Mouse (Mus musculus) layer of hippocampus, postnatal 14 days (tissue): ENCODE data around the gene Mapt. TPM values are rescaled to one million over a fixed set of nuclear protein-coding genes. Genes with fewer than 3 reads are reported as not detected.
"Not testable (repeated sequence)": the region's sequence is repeated elsewhere in the genome, so short reads cannot be mapped to it uniquely, and the experiment has no call there.

ENCODE experiments used
- DNase-seq, 2 experiments: peaks; one replicate each; pipeline ENCODE4 v3.0.0; 2021 to 2022; ENCODE audit warnings: low spot score in 2 of 2, mixed read lengths in 1 of 2
- long read RNA-seq, 2 experiments: library from polyadenylated mRNA; stranded (forward); transcript quantifications; one replicate each; pipeline ENCODE4 v2.0.0; 2021
- total RNA-seq, 2 experiments: library from RNA; stranded (reverse); gene quantifications; 2 replicates each; pipeline ENCODE4 v1.2.3; 2021

Gene Mapt
- 100 to 1,000 TPM; 323 to 343 TPM for total RNA-seq
- long read RNA-seq, experiment 1, full-length matches to known transcripts: 54 of 131 reads
- long read RNA-seq, experiment 1, partial matches to known transcripts: 39 of 131 reads
- long read RNA-seq, experiment 1, other reads (novel, unspliced or antisense): 38 of 131 reads
- long read RNA-seq, experiment 2, full-length matches to known transcripts: 60 of 169 reads
- long read RNA-seq, experiment 2, partial matches to known transcripts: 55 of 169 reads
- long read RNA-seq, experiment 2, other reads (novel, unspliced or antisense): 54 of 169 reads

DNA sequence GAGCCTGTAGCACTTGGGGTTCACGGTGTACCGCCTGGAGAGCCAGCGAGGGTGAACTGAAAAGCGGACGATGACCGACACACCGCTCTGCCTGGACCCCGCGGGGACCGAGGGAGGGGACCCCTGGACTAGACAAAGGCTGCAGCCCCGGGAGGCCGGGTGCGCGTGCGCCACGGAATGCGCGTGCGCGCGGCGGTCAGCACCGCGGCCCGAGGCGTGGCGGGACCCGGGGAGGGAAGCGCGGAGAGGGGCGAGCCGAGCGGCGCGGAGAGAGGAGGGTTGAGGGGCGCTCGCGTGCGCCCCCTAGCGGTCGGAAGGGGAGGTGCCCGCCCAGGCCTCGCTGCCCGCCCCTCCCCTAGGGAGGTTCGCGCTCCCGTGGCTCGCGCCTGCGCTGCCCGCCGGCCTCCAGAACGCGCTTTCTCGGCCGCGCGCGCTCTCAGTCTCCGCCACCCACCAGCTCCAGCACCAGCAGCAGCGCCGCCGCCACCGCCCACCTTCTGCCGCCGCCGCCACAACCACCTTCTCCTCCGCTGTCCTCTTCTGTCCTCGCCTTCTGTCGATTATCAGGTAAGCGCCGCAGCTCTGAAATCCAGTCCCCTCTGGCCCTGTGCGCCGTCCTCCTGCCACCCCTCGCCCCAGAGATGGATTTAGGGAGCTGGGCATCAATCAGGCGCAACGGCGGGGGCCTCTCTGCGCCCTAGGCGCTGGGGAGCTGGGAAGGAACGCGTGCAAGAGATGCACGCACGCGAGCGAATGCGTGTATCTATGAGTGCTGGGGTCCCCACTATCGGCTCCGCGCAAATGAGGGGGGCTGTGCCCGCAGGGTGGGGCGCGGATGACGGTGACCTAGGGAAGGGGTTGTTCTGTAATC, at the start of gene Mapt:
Gene Mapt, plus strand, starts transcription at position 350 of the 871 bp plus-strand sequence.
- DNase-seq: peak; percentile 90 to 92

- no peak for DNase-seq
Measured at GRCm38 (mm10) chr11:104182141-104182540, 49.0 kb upstream of the Mapt start.

GRCm38 (mm10) chr11:104186135-104186836, 44.9 kb upstream of the Mapt start, which contains the start of gene Sppl2c:
TSS of gene Sppl2c (plus strand) at chr11:104186327.
- no peak for DNase-seq

- DNase-seq: no peak
Measured at GRCm38 (mm10) chr11:104186837-104187150, 44.4 kb upstream of the Mapt start.

DNA sequence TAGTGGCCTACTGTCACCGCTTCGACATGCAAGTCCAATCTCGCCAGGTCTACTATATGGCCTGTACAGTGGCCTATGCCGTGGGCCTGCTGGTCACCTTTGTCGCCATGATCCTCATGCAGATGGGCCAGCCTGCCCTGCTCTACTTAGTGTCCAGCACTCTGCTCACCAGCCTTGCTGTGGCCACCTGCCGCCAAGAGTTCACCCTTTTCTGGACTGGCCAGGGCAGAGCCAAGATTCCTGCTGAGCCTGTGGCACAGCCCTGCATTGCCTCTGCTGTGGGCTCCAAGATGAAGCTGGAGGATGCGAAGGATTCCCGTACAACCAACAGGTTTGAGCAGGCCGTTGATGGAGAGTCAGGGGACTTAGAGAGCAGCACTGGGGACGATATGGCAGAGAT, 43.4 kb upstream of the Mapt start:
- DNase-seq: no peak

- no peak for DNase-seq
Measured at GRCm38 (mm10) chr11:104190008-104190407, 41.2 kb upstream of the Mapt start.

- DNase-seq: no peak
Measured at GRCm38 (mm10) chr11:104195382-104195781, 35.8 kb upstream of the Mapt start.

DNA sequence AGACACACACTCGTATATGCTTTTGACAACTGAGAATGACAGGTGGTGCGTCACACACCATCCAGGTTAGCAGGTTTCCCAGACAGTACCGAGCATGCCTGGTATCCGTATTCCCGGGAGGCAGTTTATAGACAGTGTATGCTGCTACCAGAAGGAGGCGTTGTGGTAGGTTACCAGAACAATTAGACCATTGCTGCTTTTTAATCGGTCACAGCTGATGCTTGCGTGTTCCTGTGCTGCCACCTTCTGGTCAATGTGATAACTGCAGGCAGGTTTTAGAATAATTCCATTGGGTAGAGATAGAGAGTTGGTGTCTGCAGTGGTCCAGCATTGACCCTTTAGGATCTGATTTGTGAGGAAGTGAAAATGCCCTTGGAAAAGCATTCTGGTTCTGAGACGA, 35.4 kb upstream of the Mapt start:
- DNase-seq: peak; percentile 92 to 94

GRCm38 (mm10) chr11:104197861-104198260, 33.3 kb upstream of the Mapt start:
- DNase-seq: no peak

DNA sequence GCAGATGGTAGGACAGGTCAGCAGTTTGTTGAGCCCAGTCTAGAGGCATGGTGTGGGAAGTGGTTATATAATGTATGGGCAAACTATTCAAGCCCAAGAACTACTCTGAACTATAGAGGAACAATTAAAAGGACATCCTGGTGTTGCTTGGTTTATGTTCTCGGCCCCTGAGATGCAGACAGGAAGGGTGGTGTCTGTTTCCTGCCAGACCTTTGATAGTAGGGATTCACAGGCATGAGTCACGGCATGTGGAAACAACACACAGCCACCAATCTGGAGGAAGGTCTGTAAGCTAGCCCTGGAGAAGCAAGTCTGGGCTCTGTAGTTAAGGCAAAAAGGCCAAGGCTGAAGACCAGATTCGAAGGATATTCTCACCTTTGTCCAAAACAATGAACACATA, 27.9 kb upstream of the Mapt start:
- DNase-seq: no peak

- DNase-seq: no peak
Measured at GRCm38 (mm10) chr11:104206573-104206972, 24.6 kb upstream of the Mapt start.

- no peak for DNase-seq
Measured at GRCm38 (mm10) chr11:104209041-104209440, 22.1 kb upstream of the Mapt start.

DNA sequence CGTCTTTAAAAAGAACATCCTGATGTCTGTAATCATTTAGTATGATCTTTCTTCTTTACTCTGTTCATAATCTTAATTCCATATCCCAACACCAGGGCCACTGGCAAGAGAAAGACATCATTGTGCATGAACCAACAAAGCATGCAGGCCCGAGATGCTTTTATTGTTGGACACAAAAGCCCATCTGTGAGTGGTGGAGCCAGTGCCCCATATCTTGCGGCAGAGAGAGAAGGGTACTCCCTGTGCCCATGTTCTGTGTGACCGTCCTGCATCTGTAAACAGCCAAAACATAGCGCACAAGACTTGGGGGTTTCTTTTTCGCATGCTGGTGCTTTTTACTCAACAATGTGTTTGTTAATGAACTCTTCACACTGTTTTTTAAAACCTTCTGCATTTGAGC, 19.9 kb upstream of the Mapt start:
- no peak for DNase-seq

- not testable (repeated sequence) for DNase-seq
Measured at GRCm38 (mm10) chr11:104214128-104214527, 17.1 kb upstream of the Mapt start.

GRCm38 (mm10) chr11:104218075-104218474, 13.1 kb upstream of the Mapt start:
- no peak for DNase-seq

DNA sequence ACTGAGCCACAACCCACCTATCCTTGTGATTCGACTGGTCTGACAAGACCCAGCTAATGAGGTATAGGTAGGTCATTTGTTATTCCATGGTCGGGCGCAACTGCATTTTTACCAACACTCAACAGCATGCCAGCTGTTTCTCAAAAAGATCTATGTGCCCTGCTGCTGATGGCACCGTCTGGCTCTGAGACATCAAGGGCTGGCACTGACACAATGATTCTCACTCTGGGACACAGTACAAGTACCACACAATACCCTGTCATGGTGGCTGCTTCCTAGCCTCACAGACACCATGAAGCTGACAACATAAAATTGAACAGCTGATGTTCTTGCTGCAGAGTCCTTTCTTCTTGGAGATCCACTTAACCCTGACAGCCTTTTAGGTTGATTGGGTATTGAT, 10.9 kb upstream of the Mapt start:
- DNase-seq: no peak

GRCm38 (mm10) chr11:104221751-104222150, 9.4 kb upstream of the Mapt start:
- no peak for DNase-seq

- no peak for DNase-seq
Measured at GRCm38 (mm10) chr11:104223301-104223700, 7.9 kb upstream of the Mapt start.

DNA sequence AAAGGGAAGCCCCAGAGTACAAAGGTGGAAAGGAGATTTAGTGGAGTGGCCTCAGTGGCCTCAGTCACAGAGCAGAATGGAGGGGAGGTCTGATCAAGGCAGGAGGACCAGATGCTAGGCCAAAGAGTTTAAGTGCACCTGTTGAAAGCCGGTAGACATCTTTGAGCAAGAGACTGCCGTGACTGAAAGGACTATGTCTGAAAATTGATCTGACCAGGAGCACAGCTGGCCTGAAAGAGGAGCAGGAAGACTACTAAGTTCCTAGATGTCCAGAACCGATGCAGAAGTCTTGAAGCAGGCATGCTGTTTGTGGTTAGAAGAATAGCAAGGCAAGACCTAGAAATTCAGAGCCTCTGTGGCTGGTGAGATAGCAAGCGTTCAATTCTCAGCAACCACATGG, 1.8 kb upstream of the Mapt start:
- no peak for DNase-seq

DNA sequence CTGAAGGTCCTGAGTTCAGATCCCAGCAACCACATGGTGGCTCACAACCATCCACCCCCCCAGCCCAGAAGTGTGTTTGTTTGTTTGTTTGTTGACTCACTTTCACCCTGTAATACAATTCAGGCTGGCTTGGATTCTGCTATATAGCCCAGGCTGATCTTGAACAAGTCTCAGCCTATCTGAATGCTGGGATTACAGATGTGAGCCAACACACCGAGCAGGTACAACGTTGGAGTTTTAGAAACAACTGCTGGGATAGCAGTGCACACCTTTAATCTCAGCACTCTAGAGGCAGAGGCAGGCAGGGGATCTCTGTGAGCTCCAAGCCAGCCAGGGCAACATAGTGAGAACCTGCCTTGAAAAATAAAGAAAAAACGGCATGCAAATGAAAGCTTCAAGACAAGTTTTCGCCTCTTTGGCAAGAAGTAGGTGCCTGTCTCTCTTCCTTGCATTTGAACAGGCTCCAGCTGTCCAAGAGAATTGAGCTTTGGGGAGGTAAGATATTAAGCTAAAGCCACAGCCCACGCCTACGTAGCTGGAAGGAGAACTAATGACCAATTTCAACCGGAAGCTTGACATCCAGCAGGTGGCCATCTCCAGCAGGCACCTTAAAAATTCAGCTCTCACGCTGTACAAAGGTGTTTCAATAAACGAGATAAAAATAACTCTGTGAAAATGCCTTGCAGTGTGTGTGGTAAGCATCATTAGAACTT, 968 bp upstream of the Mapt start:
- no peak for DNase-seq
